Mouse (Mus musculus) ovary, postnatal 10 days (tissue): Measurements from ENCODE around the gene Tmem170.
"Not testable (repeated sequence)": the region's sequence is repeated elsewhere in the genome, so short reads cannot be mapped to it uniquely, and the experiment has no call there.

ENCODE experiments used
- DNase-seq: peaks from one replicate; pipeline ENCODE4 v3.0.0; 2022; ENCODE audit warnings: low spot score

Tmem170 gene

GRCm38 (mm10) chr8:111875758-111876157, 792 bp downstream of the Tmem170 start:
- no peak for DNase-seq

- DNase-seq = no peak
These were observed 5.3 kb downstream of the Tmem170 start for GRCm38 (mm10) chr8:111871278-111871677.

GRCm38 (mm10) chr8:111870379-111870778, 6.2 kb downstream of the Tmem170 start:
- no peak for DNase-seq

GRCm38 (mm10) chr8:111868664-111869063, 7.9 kb downstream of the Tmem170 start:
- no peak for DNase-seq

- no peak for DNase-seq
These were observed 10.7 kb downstream of the Tmem170 start for GRCm38 (mm10) chr8:111865857-111866256.

GRCm38 (mm10) chr8:111865130-111865852, 11.3 kb downstream of the Tmem170 start:
- no peak for DNase-seq

- no peak for DNase-seq
These were observed 11.9 kb downstream of the Tmem170 start for GRCm38 (mm10) chr8:111864648-111865047.

GRCm38 (mm10) chr8:111863280-111863679, 13.3 kb downstream of the Tmem170 start:
- DNase-seq = no peak

GRCm38 (mm10) chr8:111855977-111856376, 20.6 kb downstream of the Tmem170 start:
- no peak for DNase-seq

- peak; percentile 82 for DNase-seq
These were observed 22.6 kb downstream of the Tmem170 start, which contains the start of gene Cfdp1 for GRCm38 (mm10) chr8:111853861-111854501. Gene Cfdp1 (minus strand): TSS chr8:111854291.

GRCm38 (mm10) chr8:111853219-111853618, 23.3 kb downstream of the Tmem170 start:
- DNase-seq = not testable (repeated sequence)

- no peak for DNase-seq
These were observed 29.8 kb downstream of the Tmem170 start for GRCm38 (mm10) chr8:111846746-111847145.

GRCm38 (mm10) chr8:111835540-111835939, 41.0 kb downstream of the Tmem170 start:
- no peak for DNase-seq

GRCm38 (mm10) chr8:111834011-111834410, 42.5 kb downstream of the Tmem170 start:
- DNase-seq = no peak

- DNase-seq = no peak
These were observed 43.6 kb downstream of the Tmem170 start for GRCm38 (mm10) chr8:111832983-111833382.

GRCm38 (mm10) chr8:111831996-111832395, 44.6 kb downstream of the Tmem170 start:
- DNase-seq = no peak

- DNase-seq = no peak
These were observed 48.0 kb downstream of the Tmem170 start for GRCm38 (mm10) chr8:111828595-111828994.

- no peak for DNase-seq
These were observed 51.3 kb downstream of the Tmem170 start for GRCm38 (mm10) chr8:111825219-111825618.

- no peak for DNase-seq
These were observed 52.2 kb downstream of the Tmem170 start for GRCm38 (mm10) chr8:111824334-111824733.

GRCm38 (mm10) chr8:111821199-111821598, 55.4 kb downstream of the Tmem170 start:
- no peak for DNase-seq

GRCm38 (mm10) chr8:111820691-111821090, 55.9 kb downstream of the Tmem170 start:
- no peak for DNase-seq

- no peak for DNase-seq
These were observed 56.5 kb downstream of the Tmem170 start for GRCm38 (mm10) chr8:111820018-111820417.

- no peak for DNase-seq
These were observed 58.0 kb downstream of the Tmem170 start for GRCm38 (mm10) chr8:111818556-111818955.

GRCm38 (mm10) chr8:111815078-111815477, 61.5 kb downstream of the Tmem170 start:
- DNase-seq = no peak
